Mouse (Mus musculus) heart, adult 8-10 months (tissue): ENCODE measurements around the gene Tmc3. TPM values are rescaled to one million over a fixed set of nuclear protein-coding genes. Genes with fewer than 3 reads are reported as not detected.

Source experiments
- DNase-seq: peaks from one replicate; pipeline ENCODE4 v3.0.0; 2022; ENCODE audit warnings: low spot score
- total RNA-seq, 4 experiments: library from RNA; stranded (reverse); gene quantifications; 2 replicates each; pipeline ENCODE4 v1.2.4; 2022

Tmc3 gene
- total RNA-seq, 4 experiments from 2014 or later: 0.12 to 0.20 (median 0.19) TPM

GRCm38 (mm10) chr7:83668724-83669123, 84.0 kb downstream of the Tmc3 start:
- DNase-seq: no peak

GRCm38 (mm10) chr7:83671573-83671972, 86.8 kb downstream of the Tmc3 start:
- DNase-seq: no peak

Other genes with a start within 250 kb of the Tmc3 start
- 10 to 100 TPM in 2 of 4 experiments, 1 to 10 TPM in 2; 7.6 to 11.6 (median 9.3) TPM for gene Stard5, start 47.0 kb downstream of the Tmc3 start, total RNA-seq
- 1 to 10 TPM; 6.3 to 7.6 (median 7.4) TPM for gene Il16, start 160.8 kb downstream of the Tmc3 start, total RNA-seq
- not detected for gene Cfap161, start 210.0 kb downstream of the Tmc3 start, total RNA-seq